Mouse (Mus musculus): ENCODE results near the gene Tekt3. TPM values are rescaled to one million over a fixed set of nuclear protein-coding genes. Genes with fewer than 3 reads are reported as not detected.

Gene Tekt3
- polyA plus RNA-seq, 2 experiments: 0.06 to 0.30 TPM

DNA sequence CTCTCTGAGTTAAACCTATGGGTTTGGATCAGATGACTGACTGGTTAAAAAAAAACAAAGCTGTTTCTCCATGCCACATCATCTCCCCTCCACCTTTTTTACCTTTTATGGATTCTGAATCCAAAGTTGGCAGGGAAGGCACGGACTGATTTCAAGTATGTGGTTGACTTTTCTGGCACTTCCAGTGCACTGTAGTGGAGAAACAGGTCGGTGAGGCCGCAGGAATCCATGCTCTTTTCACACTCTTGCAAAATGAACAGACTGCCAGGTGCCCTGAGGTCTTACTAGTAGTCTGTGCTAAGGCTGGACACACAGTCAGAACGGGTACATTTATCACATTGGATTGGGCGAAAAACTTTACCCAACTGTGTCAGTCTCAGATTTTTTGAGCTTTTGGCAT lies 80.9 kb downstream of the Tekt3 start:
- 90% methylated on average over 5 of the region's 5 CpGs for WGBS
- ATAC-seq (ENCODE audit: low FRiP score, low read depth): no peak
- H3K27ac ChIP-seq (replicated peaks; ENCODE audit: low read depth, low read length): no peak overlapping the region

DNA sequence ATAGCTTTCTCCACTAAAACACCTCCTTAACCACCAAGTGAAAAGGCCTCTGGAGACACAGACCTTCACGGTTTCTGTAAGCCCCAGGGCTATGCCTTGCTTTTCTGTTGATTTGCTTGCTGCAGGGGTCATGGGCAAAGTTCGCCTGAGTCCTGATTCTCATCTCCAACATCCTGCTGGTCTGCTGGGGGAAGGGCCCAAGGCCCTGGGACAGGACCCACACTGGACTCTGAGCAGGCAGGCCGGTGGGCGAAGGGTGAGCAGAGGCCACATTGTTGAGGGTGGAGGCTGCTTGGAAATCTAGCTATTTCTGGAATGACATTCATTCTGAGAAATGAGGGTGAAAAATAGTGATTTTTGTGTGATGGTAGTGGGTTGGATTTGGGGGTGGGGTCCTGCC lies 81.4 kb downstream of the Tekt3 start:
- no peaks in the 10 kb centered on the region for H3K4me1 ChIP-seq (ENCODE audit: control insufficient read depth, insufficient read depth, low read length)
- DNase-seq (ENCODE audit: low spot score) (no peak), ATAC-seq (ENCODE audit: low FRiP score, low read depth) (no peak)
- TF ChIP-seq POLR2A (IDR thresholded peaks at IDR 0.05; ENCODE audit: borderline replicate concordance, extremely low read depth, insufficient read depth, insufficient read length): no peak
- no peak overlapping the region for H3K4me3 ChIP-seq (replicated peaks; ENCODE audit: low read length)
- H3K4me2 ChIP-seq (replicated peaks; ENCODE audit: low read depth, low read length, severe bottlenecking): no peak overlapping the region
- 80% methylated on average over 4 of the region's 4 CpGs for WGBS
- no peaks in the 10 kb centered on the region for H3K9me3 ChIP-seq (ENCODE audit: control insufficient read depth, low read length)
- no peak overlapping the region for H3K27ac ChIP-seq (replicated peaks; ENCODE audit: low read depth, low read length)
- no peak overlapping the region for H3K9ac ChIP-seq (ENCODE audit: low read depth, low read length, severe bottlenecking)
- H3K27me3 ChIP-seq (ENCODE audit: control insufficient read depth, insufficient read depth, low read length): no peaks in the 10 kb centered on the region
- peaks cover 63% of the 10 kb centered on the region for H3K36me3 ChIP-seq (ENCODE audit: control insufficient read depth, insufficient read depth, low read length)

More for the DNA sequence above, 80.9 kb downstream of the Tekt3 start:
- no peak for DNase-seq (ENCODE audit: low spot score)
- no peaks in the 10 kb centered on the region for H3K27me3 ChIP-seq (ENCODE audit: control insufficient read depth, insufficient read depth, low read length)
- no peak for TF ChIP-seq POLR2A (IDR thresholded peaks at IDR 0.05; ENCODE audit: borderline replicate concordance, extremely low read depth, insufficient read depth, insufficient read length)
- no peaks in the 10 kb centered on the region for H3K9me3 ChIP-seq (ENCODE audit: control insufficient read depth, low read length)
- no peak overlapping the region for H3K9ac ChIP-seq (ENCODE audit: low read depth, low read length, severe bottlenecking)
- H3K4me1 ChIP-seq (ENCODE audit: control insufficient read depth, insufficient read depth, low read length): 0 out of 2 replicates have a peak, but pooled peaks cover 2% of the 10 kb centered on the region
- no peak overlapping the region for H3K4me3 ChIP-seq (replicated peaks; ENCODE audit: low read length)
- H3K4me2 ChIP-seq (replicated peaks; ENCODE audit: low read depth, low read length, severe bottlenecking): no peak overlapping the region
- H3K36me3 ChIP-seq (ENCODE audit: control insufficient read depth, insufficient read depth, low read length): peaks cover 67% of the 10 kb centered on the region

DNA sequence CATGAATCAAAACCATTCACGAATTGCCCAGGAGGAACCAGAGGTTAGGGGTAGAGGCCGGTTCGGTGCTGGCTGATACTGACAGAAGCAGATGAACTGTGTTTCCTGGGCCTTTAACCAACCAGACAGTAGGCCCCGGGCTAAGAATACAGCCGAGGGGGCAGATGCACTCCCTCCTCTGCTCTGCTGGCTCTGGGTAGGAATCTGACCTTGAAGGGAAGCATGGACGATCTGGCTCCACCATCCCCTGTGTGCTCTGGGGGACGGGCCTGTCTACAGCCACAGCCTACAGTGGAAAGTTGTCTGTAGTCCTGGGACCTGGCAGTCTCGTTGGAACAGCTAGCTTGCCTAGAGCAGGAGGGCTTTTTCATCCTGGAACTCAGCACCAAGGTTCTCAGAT lies 82.0 kb downstream of the Tekt3 start:
- DNase-seq (ENCODE audit: low spot score) (no peak), ATAC-seq (ENCODE audit: low FRiP score, low read depth) (no peak)
- H3K4me3 ChIP-seq (replicated peaks; ENCODE audit: low read length): no peak overlapping the region
- H3K4me2 ChIP-seq (replicated peaks; ENCODE audit: low read depth, low read length, severe bottlenecking): no peak overlapping the region
- no peak overlapping the region for H3K9ac ChIP-seq (ENCODE audit: low read depth, low read length, severe bottlenecking)
- 79% methylated on average over 8 of the region's 8 CpGs for WGBS
- TF ChIP-seq POLR2A (IDR thresholded peaks at IDR 0.05; ENCODE audit: borderline replicate concordance, extremely low read depth, insufficient read depth, insufficient read length): no peak
- H3K27me3 ChIP-seq (ENCODE audit: control insufficient read depth, insufficient read depth, low read length): no peaks in the 10 kb centered on the region
- H3K36me3 ChIP-seq (ENCODE audit: control insufficient read depth, insufficient read depth, low read length): peaks cover 57% of the 10 kb centered on the region
- H3K9me3 ChIP-seq (ENCODE audit: control insufficient read depth, low read length): no peaks in the 10 kb centered on the region
- no peaks in the 10 kb centered on the region for H3K4me1 ChIP-seq (ENCODE audit: control insufficient read depth, insufficient read depth, low read length)
- H3K27ac ChIP-seq (replicated peaks; ENCODE audit: low read depth, low read length): no peak overlapping the region

Other genes with a start within 250 kb of the Tekt3 start
- gene Trim16, start 241.4 kb upstream of the Tekt3 start, polyA plus RNA-seq (2012; rRNA removed): 14.3 and 16.2 TPM in 2 replicates
- 19.8 and 22.8 TPM in 2 replicates for gene Trim16, start 241.4 kb upstream of the Tekt3 start, polyA plus RNA-seq (2014; fragmentation: Nextera tagmentation; extraction: Ambion mirVana)
- gene Fbxw10, start 214.6 kb upstream of the Tekt3 start, polyA plus RNA-seq (2012; rRNA removed): 0.63 and 0.67 TPM in 2 replicates
- 0.56 and 0.72 TPM in 2 replicates for gene Fbxw10, start 214.6 kb upstream of the Tekt3 start, polyA plus RNA-seq (2014; fragmentation: Nextera tagmentation; extraction: Ambion mirVana)
- gene Tvp23b, start 182.2 kb upstream of the Tekt3 start, polyA plus RNA-seq (2012; rRNA removed): 38.2 and 40.1 TPM in 2 replicates
- 60.4 and 65.6 TPM in 2 replicates for gene Tvp23b, start 182.2 kb upstream of the Tekt3 start, polyA plus RNA-seq (2014; fragmentation: Nextera tagmentation; extraction: Ambion mirVana)
- gene Cdrt4, start 110.5 kb upstream of the Tekt3 start, polyA plus RNA-seq (2012; rRNA removed): 0.52 TPM in 1 of 2 replicates, not detected in the other
- 0.36 and 0.58 TPM in 2 replicates for gene Cdrt4, start 110.5 kb upstream of the Tekt3 start, polyA plus RNA-seq (2014; fragmentation: Nextera tagmentation; extraction: Ambion mirVana)
- gene Pmp22, start 67.3 kb downstream of the Tekt3 start, polyA plus RNA-seq (2012; rRNA removed): 155 and 202 TPM in 2 replicates
- 277 and 284 TPM in 2 replicates for gene Pmp22, start 67.3 kb downstream of the Tekt3 start, polyA plus RNA-seq (2014; fragmentation: Nextera tagmentation; extraction: Ambion mirVana)

Measured in limb, embryonic 14.5 days (tissue).